Mouse (Mus musculus) heart, adult 8-10 months (tissue): ENCODE measurements at regions not wholly inside any gene's neighbourhood (a gene's known extent, or its start where the extent isn't known, plus 50 kb on each side); places are given as distances from the start of the nearest gene placed in this dataset.
A peak's percentile ranks its signal among the peaks of the same experiment; 100 is the strongest.

Source experiments
- DNase-seq: peaks from one replicate; pipeline ENCODE4 v3.0.0; 2022; ENCODE audit warnings: low spot score

DNA sequence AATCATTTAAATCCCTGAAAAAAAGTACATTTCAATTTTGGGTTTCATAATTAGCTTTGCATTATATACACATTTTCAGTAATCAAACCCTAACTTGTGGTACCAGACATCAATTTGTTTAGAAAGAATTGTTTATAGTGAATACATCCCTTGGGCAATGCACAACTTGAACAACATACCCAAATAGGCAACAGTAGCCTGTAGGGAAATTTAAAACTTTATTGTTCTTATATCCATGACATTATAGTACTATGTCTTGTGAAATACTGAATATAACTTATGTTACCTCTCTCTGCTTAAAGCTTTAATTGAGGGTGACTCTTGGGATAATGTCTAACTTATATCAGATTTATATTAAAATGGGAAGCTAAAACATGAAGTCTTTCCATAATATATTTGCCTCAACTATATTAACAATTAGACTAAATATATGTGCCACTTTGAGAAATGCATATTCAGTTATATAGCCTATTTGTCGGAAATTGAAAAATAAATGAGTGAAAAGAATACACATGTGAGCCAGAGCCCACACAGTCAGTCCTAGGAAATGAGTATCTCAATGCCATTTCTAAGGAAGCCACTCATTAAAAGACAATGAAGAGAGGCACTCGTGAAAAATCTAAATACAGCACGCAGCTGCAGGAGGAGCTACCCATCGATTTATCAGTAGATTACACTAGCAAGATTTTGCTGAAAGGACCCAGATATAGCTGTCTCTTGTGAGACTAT is 458.1 kb upstream of the Slitrk6 start:
- no peak for DNase-seq

DNA sequence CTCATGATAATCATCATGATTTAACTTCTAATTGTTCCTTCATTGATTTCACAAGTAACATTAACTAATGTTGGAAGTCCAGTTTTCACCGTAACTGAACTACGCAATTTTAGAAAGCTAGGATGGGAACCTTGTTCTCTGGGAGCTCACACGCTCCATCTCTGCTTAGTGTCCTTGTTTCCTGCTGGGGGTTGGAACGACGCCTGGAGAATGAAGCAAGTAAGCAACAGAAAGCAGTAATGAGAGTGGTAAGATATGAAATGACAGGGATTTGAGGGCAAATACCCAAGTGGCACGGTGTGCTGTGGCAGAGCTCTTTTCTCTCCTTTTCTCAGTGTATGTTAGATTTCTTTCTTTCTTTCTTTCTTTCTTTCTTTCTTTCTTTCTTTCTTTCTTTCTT is 448.0 kb upstream of the Slitrk5 start:
- no peak for DNase-seq

DNA sequence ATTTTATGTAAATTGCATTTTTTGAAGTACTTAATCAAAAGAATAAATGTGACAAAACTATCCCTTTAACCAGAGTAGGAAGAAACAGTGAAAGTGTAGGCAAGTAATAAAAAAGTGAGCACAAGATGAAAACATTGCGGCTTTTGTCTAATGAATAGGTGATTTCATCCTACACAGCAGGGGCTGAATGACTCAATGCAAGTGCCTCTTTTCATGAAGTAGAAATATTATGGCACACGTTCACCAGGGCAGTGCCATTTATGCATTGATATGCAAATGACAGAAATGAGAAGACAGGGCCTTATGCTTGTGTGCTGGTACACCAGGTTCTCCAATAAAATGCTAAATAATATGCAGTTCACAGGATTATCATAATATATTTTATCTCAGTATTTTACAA is 435.8 kb upstream of the Slitrk5 start:
- no peak for DNase-seq

DNA sequence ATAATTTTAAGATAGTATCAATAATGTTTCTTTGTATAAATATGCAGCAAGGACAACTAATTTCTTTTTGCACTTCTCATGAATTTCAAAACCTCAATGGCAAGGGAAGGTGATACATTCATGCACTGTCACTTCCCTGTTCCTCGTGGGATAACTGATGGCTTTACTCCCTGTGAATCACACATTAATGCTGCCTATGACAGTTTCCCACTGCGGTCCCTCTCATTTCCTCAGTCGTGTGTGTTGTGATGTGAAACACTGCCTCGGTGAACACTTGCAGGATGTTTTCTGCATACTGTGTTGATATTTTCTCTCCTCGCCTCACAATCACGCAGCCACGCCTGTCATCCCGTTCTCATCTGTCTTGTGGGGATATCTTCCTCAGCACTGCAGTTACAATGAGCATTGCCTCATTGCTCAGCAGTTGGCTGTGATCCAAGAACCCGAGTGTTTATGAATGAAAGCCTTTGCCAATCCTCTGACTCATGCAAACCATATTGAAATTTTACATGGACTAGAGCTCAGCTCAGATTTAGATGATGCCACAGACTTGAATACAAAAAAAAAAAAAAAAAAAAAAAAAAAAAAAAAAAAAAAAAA is 425.4 kb upstream of the Slitrk5 start:
- DNase-seq: no peak

DNA sequence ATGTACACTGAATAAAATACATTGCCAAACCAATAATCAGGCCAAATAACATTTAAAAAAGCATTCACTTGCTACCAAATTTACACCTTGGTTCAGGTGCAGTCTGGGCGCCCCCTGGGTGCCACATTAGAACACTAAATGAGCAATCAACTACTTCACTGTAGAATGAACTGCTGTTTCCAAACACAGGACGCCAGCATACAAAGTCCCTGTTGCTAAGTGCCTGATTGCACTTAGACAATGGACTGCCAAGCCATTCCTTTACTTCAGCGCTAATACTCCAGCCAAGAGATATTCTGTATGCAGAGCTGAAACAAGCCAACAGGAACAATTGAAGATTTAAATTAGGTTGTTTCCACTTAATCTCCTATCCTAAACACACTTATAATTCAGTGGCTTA is 421.7 kb upstream of the Slitrk5 start:
- no peak for DNase-seq

DNA sequence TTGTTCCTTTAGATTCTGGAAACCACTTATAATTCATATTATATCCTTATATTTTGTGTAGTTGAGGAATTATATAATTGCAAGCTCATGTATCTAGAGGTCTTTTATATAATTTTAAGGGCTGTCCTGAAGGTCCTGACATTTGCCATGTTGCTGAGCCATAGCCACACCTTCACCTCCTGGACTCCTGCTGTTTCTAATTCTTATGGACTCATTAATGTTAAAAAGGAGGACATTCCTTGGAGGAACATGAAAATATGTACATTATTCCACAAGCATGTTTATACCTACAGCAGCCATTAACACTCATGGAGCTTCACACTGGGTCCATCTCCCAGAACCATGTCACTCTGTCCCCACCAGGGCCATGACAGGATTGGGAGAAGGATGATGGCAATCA is 413.2 kb upstream of the Slitrk5 start:
- no peak for DNase-seq

DNA sequence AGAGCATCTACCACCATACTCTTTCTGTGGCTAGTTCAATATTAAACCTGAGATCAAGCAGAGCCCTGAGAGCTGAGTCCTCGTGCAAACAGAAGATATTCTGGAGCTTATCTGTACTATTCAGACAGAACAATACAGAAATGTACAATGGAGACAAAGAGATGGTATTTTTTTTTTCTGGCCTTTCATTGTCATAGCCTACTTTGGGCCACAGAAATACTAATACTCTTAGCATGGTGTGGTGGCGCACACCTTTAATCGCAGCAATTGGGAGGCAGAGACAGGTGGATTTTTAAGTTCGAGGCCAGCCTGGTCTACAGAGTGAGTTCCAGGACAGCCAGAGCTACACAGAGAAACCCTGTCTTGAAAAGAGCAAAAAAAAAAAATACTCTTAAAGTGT is 404.7 kb upstream of the Slitrk5 start:
- DNase-seq: no peak

DNA sequence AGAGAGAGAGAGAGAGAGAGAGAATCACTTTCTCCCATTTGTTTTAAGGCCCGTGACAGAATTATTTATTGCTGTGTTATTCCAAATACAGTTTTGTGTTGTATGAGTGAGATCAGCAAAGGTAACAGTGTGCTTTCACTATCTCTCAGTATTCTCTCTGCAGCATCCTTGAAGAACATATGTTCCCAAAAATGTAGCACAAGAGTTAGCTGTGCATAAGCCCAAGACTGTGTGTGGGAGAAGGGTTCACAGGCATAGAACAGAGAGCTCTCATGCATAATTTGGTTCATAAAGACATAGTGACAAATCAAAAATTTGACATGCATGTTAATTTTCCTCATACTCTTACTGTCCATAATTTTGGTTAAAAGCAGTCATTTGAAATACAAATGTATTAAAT is 393.5 kb upstream of the Slitrk5 start:
- no peak for DNase-seq

DNA sequence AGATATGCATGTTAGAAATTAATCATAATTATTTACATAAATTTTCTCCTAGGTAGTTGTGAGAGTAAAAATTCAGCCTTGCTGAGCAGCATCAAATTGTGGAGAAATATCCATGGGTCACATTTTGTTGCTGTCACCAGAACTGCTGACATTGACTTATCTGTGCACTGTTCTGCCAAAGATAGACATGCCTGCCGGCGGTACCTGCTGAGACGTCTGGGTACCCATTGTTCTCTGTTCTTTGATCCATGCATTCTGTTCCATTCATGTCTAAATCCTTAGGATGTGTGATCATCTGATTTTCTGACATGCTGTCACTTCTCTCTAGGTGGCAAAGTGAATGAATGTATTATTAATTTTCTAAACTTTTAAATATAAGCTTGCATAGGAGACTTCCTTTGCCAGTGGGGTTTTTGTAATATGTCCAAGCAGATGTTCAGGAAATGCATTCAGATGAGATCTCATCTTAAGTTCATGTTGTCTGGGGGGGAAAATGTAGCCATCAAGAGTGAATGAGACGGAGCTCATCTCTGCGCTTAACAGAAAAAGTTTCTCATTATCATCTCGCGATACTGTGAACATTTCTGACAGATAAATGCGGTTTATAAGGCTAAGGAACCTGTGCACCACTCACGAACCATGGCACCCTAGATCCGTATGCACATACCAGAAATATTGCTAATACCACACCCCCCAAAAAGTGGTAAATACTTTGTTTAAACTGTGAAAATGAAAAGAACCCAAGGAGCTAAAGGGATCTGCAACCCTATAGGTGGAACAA is 391.0 kb upstream of the Slitrk5 start:
- DNase-seq: no peak

DNA sequence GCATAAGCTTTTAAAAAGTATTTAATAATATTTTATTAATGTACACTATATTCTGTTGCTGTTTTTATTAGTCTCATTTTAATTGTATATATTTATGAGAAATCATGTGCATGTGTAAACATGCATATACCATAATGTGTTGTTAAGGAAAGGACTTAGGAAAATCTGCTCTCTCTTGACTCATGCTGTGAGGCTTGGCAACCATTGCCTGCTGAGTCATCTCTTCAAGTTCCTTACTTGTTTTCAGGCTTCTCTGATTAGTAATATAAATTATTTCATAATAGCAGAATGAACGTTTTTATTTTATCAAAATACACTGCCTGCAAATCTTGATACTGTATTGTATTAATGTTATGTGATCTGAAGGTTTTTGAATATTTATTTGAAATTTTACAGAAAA is 388.9 kb upstream of the Slitrk5 start:
- DNase-seq: no peak

DNA sequence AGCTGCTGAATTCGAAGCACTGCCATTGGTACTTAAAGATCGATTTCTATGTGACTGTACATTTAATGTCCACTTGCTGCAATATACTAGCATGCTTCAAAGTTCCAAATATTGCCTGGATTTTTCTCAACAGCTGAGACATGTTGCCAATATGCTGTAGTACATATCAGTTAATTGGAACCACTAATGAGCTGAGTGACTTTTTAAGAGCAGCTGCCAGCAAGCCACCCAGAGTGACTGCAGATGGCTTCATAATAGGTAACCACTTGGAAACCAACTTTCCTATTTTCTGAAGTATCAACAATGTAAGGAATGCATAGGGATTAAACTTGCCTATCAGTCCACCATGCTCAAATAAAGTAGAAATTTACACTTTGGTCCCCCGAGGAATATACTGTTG is 379.4 kb upstream of the Slitrk5 start:
- no peak for DNase-seq

DNA sequence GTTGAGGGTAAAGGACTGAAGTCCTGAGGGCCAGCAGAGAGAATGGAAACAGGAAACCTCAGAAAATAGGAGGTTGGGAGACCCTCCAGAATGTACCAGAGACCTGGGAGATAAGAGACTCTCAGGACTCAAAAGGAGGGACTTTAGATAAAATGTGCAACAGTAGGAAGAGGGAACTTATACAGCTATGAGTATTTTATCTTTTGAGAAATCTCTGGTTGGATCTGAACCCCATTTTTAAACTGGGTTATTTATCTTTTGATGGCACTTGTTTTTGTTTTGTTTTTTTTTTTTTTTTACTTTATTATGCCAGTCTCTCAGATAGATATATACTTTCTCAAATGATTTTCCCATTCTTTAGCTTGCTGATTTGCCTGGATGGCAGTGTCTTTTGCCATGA is 377.1 kb upstream of the Slitrk5 start:
- no peak for DNase-seq

DNA sequence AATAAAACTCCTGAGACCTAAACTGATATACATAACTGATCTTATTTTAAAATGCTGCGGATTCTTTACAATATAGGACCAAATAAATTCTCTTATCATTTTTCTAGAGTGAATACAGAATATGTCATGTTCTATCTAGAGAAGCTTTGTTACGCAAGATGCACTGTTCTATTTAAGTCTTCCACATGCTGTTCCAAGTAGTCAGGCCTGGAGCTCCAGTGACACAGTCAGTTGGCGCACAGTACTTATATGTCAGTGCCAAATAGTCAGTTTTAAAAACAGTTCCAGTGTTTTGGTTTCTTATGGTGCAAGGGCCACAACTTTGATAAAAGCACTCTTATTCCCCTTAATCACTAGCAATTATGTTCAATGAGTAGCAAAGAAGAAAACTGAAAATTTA is 344.3 kb upstream of the Slitrk5 start:
- DNase-seq: peak; percentile 20

DNA sequence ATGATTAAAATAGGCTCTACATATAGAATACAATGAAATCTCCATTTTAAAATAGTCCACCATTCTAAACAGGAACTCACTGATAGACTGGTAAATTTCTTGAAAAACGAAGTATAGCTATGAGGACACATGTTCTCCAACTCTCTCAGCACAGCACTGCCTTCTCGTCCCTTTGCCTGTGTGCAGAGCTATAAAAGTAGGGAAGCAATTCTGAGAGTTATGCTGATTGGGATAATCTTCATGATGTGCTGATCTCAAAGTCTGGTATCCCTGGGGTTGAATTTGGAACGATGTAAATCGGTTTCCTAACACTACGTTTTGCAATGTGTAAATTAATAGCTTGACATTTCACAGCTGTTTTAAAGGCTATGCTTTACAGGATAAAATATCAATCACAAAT is 321.4 kb upstream of the Slitrk5 start:
- no peak for DNase-seq

DNA sequence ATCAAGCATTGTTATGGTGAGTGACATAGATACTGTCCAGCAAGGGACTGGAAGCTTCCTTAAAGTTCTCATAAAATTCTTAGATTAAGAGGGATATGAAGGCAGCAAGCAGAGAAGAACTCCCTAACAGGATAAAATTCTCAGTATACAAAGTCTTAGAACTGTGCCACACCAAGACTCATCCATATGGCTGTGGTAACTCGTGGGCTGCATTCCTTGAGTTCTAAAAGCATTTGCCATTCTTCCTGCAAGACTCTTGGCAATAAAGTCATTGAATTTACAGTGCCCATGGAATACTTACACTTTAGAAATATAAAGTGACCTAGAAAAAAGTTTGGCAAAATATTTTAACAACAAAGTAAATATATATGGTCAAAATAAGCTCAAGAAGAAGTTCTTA is 278.1 kb upstream of the Slitrk5 start:
- no peak for DNase-seq

DNA sequence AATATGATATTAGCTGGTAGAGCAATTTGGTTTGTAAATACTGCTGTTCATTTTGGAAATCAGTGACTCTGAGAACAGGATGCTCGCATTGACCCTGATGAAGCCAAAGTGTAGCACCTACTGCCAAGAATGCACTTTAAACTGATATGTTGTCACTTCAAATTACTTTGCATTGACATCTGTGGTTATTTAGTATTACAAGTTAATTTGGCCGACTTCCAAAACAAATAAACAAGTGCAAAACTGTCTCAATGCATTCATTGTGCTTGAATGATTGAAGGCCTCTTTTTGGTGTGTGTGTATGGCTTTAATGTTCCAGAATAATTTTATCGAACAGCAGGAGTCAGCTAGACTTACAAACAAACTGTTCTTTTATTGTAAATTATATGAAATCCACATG is 274.1 kb upstream of the Slitrk5 start:
- no peak for DNase-seq

DNA sequence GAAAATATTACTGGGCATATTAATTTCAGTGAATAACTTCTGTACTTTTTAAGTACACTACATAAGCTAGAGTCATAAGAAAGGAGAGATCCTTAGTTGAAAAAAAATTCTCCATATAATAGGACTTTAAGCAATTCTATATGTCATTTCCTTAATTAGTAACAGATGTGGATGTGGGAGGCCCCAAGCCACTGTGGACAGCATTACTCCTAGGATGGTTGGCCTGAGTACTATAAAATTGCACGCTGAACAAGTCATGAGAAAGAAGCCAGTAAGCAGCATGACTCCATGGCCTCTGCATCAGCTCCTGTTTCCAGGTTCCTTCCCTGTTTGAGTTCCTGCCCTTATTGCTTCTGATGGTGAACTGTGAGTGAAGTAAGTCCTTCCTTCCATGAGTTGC is 272.4 kb upstream of the Slitrk5 start:
- DNase-seq: no peak

DNA sequence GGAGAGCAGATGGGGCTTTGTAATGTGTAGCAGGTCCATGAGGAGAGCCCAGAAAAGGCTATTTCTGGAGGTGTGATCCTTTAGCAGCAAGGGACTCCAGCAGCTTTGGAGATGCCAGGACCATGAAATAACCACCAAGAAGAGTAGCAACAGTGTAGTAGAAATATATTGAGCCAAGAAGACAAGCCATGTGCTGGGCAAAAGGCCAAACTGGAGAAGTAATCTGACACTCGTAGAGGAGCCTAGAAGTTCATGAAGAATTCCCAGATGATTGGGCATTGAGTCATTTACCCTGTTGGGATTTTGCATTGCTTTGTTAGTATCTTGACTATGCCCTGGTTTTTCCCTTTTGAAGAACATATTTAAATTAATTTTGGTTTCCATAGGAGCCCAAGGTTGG is 271.3 kb upstream of the Slitrk5 start:
- DNase-seq: peak; percentile 2

DNA sequence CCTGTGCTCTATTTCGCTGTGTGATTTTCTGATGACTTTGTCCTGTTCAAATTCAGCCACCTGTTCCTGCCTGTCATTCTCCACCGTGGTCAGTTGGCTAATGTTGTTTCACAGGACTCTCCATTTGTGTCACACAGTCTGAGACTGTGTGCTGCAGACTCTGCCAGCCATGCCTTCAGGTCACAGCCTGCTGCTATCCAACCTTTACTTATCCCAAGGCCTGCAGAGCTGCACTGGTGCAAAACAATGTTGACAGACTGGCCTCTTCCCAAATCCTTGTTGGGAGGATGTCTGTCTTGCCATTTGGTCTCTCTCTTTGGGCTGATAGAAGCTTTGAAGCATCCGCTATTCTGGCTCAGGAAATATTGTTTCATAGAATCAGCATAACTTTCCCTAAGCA is 261.4 kb upstream of the Slitrk5 start:
- no peak for DNase-seq

DNA sequence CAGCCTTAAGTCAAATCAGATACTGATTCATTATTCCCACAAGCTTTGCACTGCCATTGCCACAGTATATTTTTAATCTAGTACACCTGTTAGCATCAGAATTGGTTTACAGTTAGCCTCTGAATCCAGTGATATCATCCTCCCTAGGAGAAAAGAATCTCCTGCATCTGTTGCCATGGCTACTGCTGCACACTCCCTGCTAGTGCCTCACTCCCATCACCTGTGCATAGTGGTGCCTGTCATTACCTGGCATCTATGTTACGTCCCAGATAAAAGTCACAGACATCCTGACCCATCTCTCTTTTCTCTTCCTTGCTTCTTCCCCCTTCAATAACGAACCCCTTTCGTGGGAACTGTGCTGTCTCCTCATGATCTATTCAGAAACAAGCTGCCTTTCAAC is 256.4 kb upstream of the Slitrk5 start:
- DNase-seq: no peak

DNA sequence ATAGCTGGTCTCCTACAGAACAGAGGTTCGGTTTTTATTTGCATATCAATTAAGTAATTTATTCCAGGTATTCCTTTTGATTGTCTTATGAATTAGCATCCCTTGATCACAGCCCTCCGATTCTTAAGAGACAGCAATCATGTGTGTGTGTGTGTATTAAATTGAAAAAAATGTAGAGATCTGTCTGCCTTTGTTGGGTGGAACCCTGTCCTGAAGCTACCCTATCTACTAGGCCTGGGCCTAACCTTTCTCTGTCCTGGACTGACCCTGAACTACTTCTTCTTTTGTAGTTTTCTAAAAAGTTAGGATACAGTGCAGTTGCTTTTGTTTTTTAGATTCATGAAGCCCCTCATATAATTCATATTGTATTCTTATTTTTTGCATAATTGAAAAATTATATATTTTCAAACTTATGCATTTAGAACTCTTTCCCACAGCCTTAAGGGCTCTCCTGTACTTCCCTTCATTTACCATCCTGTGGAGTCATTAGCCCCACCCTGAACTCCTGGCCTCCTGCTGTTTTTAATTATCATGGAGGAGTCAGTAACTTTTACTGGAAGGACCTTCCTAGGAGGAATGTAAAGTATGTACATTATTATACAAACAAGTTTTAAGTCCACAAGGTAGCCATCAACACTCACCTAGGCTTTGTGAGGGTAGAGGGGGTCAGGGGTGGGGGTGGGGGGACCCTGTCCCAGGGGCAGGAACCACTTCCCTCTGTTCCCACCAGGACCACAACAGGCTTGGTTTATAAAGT is 245.6 kb upstream of the Slitrk5 start:
- DNase-seq: no peak
